16 mouse cellular contexts compared by ENCODE assay signal in genomic region chr15:12425049-12425627, GRCm38 (mm10).
DNase-seq lines count a peak whose midpoint lies in the region; ATAC-seq and TF ChIP-seq lines count a peak whose summit lies in the region.
"Had no signal": no experiment of that assay in that cellular context is flagged by ENCODE, and none has a peak within 500 bp of the region (broad histone marks: within the 10 kb centered on the region; RNA-seq: fewer than 3 reads in every experiment).

No protein-coding gene starts in this region.

- TF ChIP-seq CTCF in ES-Bruce4 (IDR thresholded peaks at IDR 0.05; ENCODE audit: low read depth, low read length), result no peak

- TF ChIP-seq EP300 in ES-Bruce4 (IDR thresholded peaks at IDR 0.05; ENCODE audit: insufficient read depth, low read depth, low read length), result 0 out of 2 replicates have a peak, but pooled peaks have one; percentile 5

- no peak for DNase-seq in midbrain, embryonic 10.5 days (ENCODE audit: low spot score)
- DNase-seq in midbrain, embryonic 14.5 days, result no peak
- peak; percentile 35 for DNase-seq in brain, adult 2 months (ENCODE audit: low read depth, low spot score)
- DNase-seq in right cerebral cortex, adult 2 months (ENCODE audit: low spot score in 2 of 2), result no peak
- DNase-seq: cerebellum, adult 9-11 months; kidney, postnatal 25 days; lung, embryonic 14.5 days; lung, postnatal 4 days; spleen, adult 18-20 months had no signal

- no peaks in the 10 kb centered on the region for H3K9me3 ChIP-seq in midbrain, embryonic 10.5 days (replicated peaks)
- no peaks in the 10 kb centered on the region for H3K9me3 ChIP-seq in midbrain, embryonic 14.5 days (ENCODE audit: control insufficient read depth, low read length)
- H3K9me3 ChIP-seq in ES-Bruce4 (replicated peaks; ENCODE audit: control insufficient read depth, insufficient read depth, low read length, poor library complexity, severe bottlenecking), result no peaks in the 10 kb centered on the region
- no peaks in the 10 kb centered on the region for H3K9me3 ChIP-seq in stomach, embryonic 16.5 days (replicated peaks; ENCODE audit: control insufficient read depth, low read length)
- H3K9me3 ChIP-seq in heart, embryonic 11.5 days (replicated peaks; ENCODE audit: control insufficient read depth, low read length), result no peaks in the 10 kb centered on the region
- H3K9me3 ChIP-seq: neural tube, embryonic 12.5 days had no signal

- H3K4me3 ChIP-seq in midbrain, embryonic 10.5 days, result no peak overlapping the region
- no peak overlapping the region for H3K4me3 ChIP-seq in midbrain, embryonic 14.5 days (replicated peaks; ENCODE audit: low read depth, low read length)
- peak overlapping the region; percentile 38; the same call in 1 of the 2 replicates for H3K4me3 ChIP-seq in ES-Bruce4 (ENCODE audit: low read depth, low read length)
- no peak overlapping the region for H3K4me3 ChIP-seq in stomach, embryonic 16.5 days (replicated peaks; ENCODE audit: low read length)
- no peak overlapping the region for H3K4me3 ChIP-seq in heart, embryonic 11.5 days (ENCODE audit: low read depth, low read length)
- H3K4me3 ChIP-seq: neural tube, embryonic 12.5 days had no signal

- H3K9ac ChIP-seq in midbrain, embryonic 14.5 days (replicated peaks; ENCODE audit: low read length), result no peak overlapping the region
- H3K9ac ChIP-seq in ES-Bruce4 (ENCODE audit: low read depth, poor library complexity, severe bottlenecking), result 0 out of 2 replicates have a peak overlapping the region, but pooled peaks have one; percentile 0
- H3K9ac ChIP-seq in stomach, embryonic 16.5 days (ENCODE audit: low read length), result no peak overlapping the region
- H3K9ac ChIP-seq in heart, embryonic 11.5 days (ENCODE audit: low read depth, low read length), result no peak overlapping the region
- H3K9ac ChIP-seq: hindbrain, embryonic 14.5 days; lung, embryonic 14.5 days; neural tube, embryonic 12.5 days had no signal

- TF ChIP-seq POLR2A in ES-Bruce4 (IDR thresholded peaks at IDR 0.05; ENCODE audit: insufficient read depth, low read length), result no peak

- H3K4me2 ChIP-seq in midbrain, embryonic 14.5 days (ENCODE audit: low read length), result no peak overlapping the region
- H3K4me2 ChIP-seq in stomach, embryonic 16.5 days (ENCODE audit: low read depth, low read length), result no peak overlapping the region
- H3K4me2 ChIP-seq in heart, embryonic 11.5 days, result no peak overlapping the region
- H3K4me2 ChIP-seq: hindbrain, embryonic 14.5 days; liver, embryonic 11.5 days; lung, embryonic 14.5 days; neural tube, embryonic 12.5 days had no signal

- H3K27ac ChIP-seq in midbrain, embryonic 10.5 days (replicated peaks), result peak overlapping the region; percentile 57; the same call in 1 of the 2 replicates
- no peak overlapping the region for H3K27ac ChIP-seq in midbrain, embryonic 14.5 days (replicated peaks; ENCODE audit: low read depth, low read length)
- peak overlapping the region; percentile 39 for H3K27ac ChIP-seq in ES-Bruce4 (ENCODE audit: insufficient read depth, low read length)
- H3K27ac ChIP-seq in stomach, embryonic 16.5 days (ENCODE audit: low read length), result peak overlapping the region; percentile 75
- H3K27ac ChIP-seq in heart, embryonic 11.5 days (ENCODE audit: low read depth, low read length), result no peak overlapping the region
- H3K27ac ChIP-seq: hindbrain, embryonic 14.5 days; neural tube, embryonic 12.5 days had no signal

- H3K36me3 ChIP-seq in midbrain, embryonic 10.5 days, result no peaks in the 10 kb centered on the region
- no peaks in the 10 kb centered on the region for H3K36me3 ChIP-seq in midbrain, embryonic 14.5 days (ENCODE audit: control insufficient read depth, insufficient read depth, low read length)
- H3K36me3 ChIP-seq in ES-Bruce4 (ENCODE audit: control insufficient read depth, insufficient read depth, low read length, poor library complexity, severe bottlenecking), result no peaks in the 10 kb centered on the region
- no peaks in the 10 kb centered on the region for H3K36me3 ChIP-seq in stomach, embryonic 16.5 days (ENCODE audit: control insufficient read depth, insufficient read depth, low read length)
- H3K36me3 ChIP-seq in heart, embryonic 11.5 days (ENCODE audit: control insufficient read depth, insufficient read depth, low read length), result no peaks in the 10 kb centered on the region
- H3K36me3 ChIP-seq: neural tube, embryonic 12.5 days had no signal

- H3K27me3 ChIP-seq in midbrain, embryonic 10.5 days (ENCODE audit: low read depth, poor library complexity, severe bottlenecking), result no peaks in the 10 kb centered on the region
- no peaks in the 10 kb centered on the region for H3K27me3 ChIP-seq in midbrain, embryonic 14.5 days (ENCODE audit: control insufficient read depth, insufficient read depth, low read length)
- no peaks in the 10 kb centered on the region for H3K27me3 ChIP-seq in ES-Bruce4 (ENCODE audit: control insufficient read depth, insufficient read depth, low read length, poor library complexity, severe bottlenecking)
- no peaks in the 10 kb centered on the region for H3K27me3 ChIP-seq in stomach, embryonic 16.5 days (ENCODE audit: control insufficient read depth, insufficient read depth, low read length)
- H3K27me3 ChIP-seq in heart, embryonic 11.5 days (ENCODE audit: control insufficient read depth, insufficient read depth, low read length), result no peaks in the 10 kb centered on the region
- H3K27me3 ChIP-seq: neural tube, embryonic 12.5 days had no signal

- 49% methylated on average over 13 of the region's 13 CpGs for WGBS in midbrain, embryonic 10.5 days
- 44% methylated on average over 13 of the region's 13 CpGs for WGBS in midbrain, embryonic 14.5 days
- 52% methylated on average over 13 of the region's 13 CpGs for WGBS in stomach, embryonic 16.5 days
- WGBS in heart, embryonic 11.5 days (ENCODE audit: insufficient replicate concordance), result 52% methylated on average over 13 of the region's 13 CpGs

- no peak for ATAC-seq in midbrain, embryonic 14.5 days (ENCODE audit: low FRiP score, low TSS enrichment)
- ATAC-seq in stomach, embryonic 16.5 days (ENCODE audit: insufficient read depth, low FRiP score), result no peak
- ATAC-seq in heart, embryonic 11.5 days (replicated peaks; ENCODE audit: insufficient number of reproducible peaks, low FRiP score, low TSS enrichment), result no peak
- ATAC-seq: intestine, postnatal 0 days had no signal

- H3K4me1 ChIP-seq in midbrain, embryonic 10.5 days, result peaks cover 23% of the 10 kb centered on the region
- no peaks in the 10 kb centered on the region for H3K4me1 ChIP-seq in midbrain, embryonic 14.5 days (ENCODE audit: control insufficient read depth, insufficient read depth, low read length)
- H3K4me1 ChIP-seq in ES-Bruce4 (ENCODE audit: control insufficient read depth, insufficient read depth, low read length), result peaks cover 4% of the 10 kb centered on the region
- no peaks in the 10 kb centered on the region; the same call in 1 of the 2 replicates for H3K4me1 ChIP-seq in stomach, embryonic 16.5 days (ENCODE audit: control insufficient read depth, insufficient read depth, low read length)
- no peaks in the 10 kb centered on the region for H3K4me1 ChIP-seq in heart, embryonic 11.5 days (ENCODE audit: control insufficient read depth, insufficient read depth, low read length)
- H3K4me1 ChIP-seq: neural tube, embryonic 12.5 days had no signal

Comparison
In these comparisons a context has a peak if more than half of its experiments do, and no peak if none do; other contexts are left out.
1. H3K27ac ChIP-seq: peak in midbrain, embryonic 10.5 days (single experiment), ES-Bruce4 (single experiment) and stomach, embryonic 16.5 days (single experiment); none in midbrain, embryonic 14.5 days (single experiment) and heart, embryonic 11.5 days (single experiment).